Mouse (Mus musculus) left cerebral cortex, postnatal 25 days (tissue): ENCODE measurements at regions not wholly inside any gene's neighbourhood (a gene's known extent, or its start where the extent isn't known, plus 50 kb on each side); places are given as distances from the start of the nearest gene placed in this dataset.

Experiments
- DNase-seq, 2 experiments: peaks; one replicate each; pipeline ENCODE4 v3.0.0; 2022; ENCODE audit warnings: low spot score in 2 of 2, mixed read lengths in 1 of 2
- intact Hi-C: fragments of 180-260 bp; cut with DNase I; formaldehyde crosslinking; loops from one replicate; pipeline ENCODE4 v1.15.1; 2025

GRCm38 (mm10) chr1:144699790-144700189 is 75.4 kb downstream of the Rgs18 start:
- no peak for DNase-seq
- intact Hi-C loops, result no loop called here

GRCm38 (mm10) chr1:144695253-144695652 is 80.0 kb downstream of the Rgs18 start:
- no peak for DNase-seq
- intact Hi-C loops, result no loop called here

- intact Hi-C loops, result no loop called here
Observed at GRCm38 (mm10) chr1:144690340-144690739, 84.9 kb downstream of the Rgs18 start.

GRCm38 (mm10) chr1:144682118-144682517 is 93.1 kb downstream of the Rgs18 start:
- intact Hi-C loops, result loop anchor here (5.0 to 10.0 kb wide), 3 partner anchors 55 to 335 kb away; no protein-coding TSS in a partner anchor
- DNase-seq, result peak in 1 of 2 experiments; percentile 67

More at GRCm38 (mm10) chr1:144690340-144690739, 84.9 kb downstream of the Rgs18 start:
- DNase-seq, result no peak

- intact Hi-C loops, result no loop called here
- peak in 1 of 2 experiments; percentile 38 for DNase-seq
Observed at GRCm38 (mm10) chr1:144667450-144667849, 100.0 kb upstream of the Rgs21 start.

GRCm38 (mm10) chr1:144656237-144656636 is 88.8 kb upstream of the Rgs21 start:
- intact Hi-C loops, result no loop called here
- no peak for DNase-seq

GRCm38 (mm10) chr1:144626421-144626820 is 59.0 kb upstream of the Rgs21 start:
- peak in 1 of 2 experiments; percentile 56 for DNase-seq
- intact Hi-C loops, result loop anchor here (5.0 kb wide), 2 partner anchors 56 to 601 kb away; no protein-coding TSS in a partner anchor
